Mouse (Mus musculus) right cerebral cortex, postnatal 4 days (tissue): ENCODE data around the gene Vmn1r143.
"Not testable (repeated sequence)": the region's sequence is repeated elsewhere in the genome, so short reads cannot be mapped to it uniquely, and the experiment has no call there.

Experiments used
- DNase-seq: peaks from one replicate; pipeline ENCODE4 v3.0.0-alpha.2; 2022

The Vmn1r143 gene

GRCm38 (mm10) chr7:22189077-22189476 is at the start of gene Vmn1r143:
Gene Vmn1r143, plus strand, starts transcription at chr7:22189377.
- not testable (repeated sequence) for DNase-seq

- DNase-seq: not testable (repeated sequence)
Measured at GRCm38 (mm10) chr7:22163935-22164334, 25.2 kb upstream of the Vmn1r143 start, which contains the start of gene Vmn1r142. Gene Vmn1r142, minus strand, starts transcription at chr7:22164035.

- DNase-seq: not testable (repeated sequence)
Measured at GRCm38 (mm10) chr7:22201164-22201563, 12.0 kb downstream of the Vmn1r143 start, which contains the start of gene Gm8653. Gene Gm8653, minus strand, starts transcription at chr7:22201264.

- DNase-seq: not testable (repeated sequence)
Measured at GRCm38 (mm10) chr7:22229384-22229783, 40.2 kb downstream of the Vmn1r143 start, which contains the start of gene Gm8453. Gene Gm8453, minus strand, starts transcription at chr7:22229484.
